In the genomic region with DNA sequence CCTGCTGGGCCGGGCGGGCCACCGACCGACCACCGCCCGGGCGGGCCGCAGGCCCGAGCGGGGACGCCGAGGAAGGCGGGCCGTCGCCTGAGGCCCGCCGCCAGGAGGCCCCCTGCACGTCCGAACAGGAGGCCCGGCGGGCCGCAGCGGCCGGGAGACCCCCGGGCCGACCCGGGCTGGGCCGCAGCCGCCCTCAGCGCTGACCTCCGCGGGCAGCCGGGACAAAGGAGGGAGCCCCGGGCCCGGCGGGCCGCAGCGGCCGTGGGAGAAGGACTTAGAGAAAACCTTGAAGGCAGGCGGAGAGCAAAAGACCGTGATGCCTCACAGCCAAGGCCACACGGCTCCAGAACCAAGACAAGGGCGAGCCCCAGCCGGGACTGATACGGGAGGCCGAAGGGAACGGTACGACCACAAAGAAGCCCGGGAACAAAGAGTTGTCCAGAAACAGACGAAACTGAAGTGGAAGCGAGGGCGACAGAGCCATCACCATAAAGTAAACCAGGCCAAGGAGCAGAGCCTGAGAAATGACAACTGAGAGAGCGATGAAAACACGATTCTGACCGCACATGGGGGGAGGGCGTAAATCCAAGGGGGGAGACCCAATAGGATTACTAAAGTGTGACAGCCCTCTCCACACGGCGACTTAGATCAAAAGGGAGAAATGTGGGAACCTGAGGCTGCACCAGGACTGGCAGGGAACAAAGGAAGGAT, we compare ENCODE assay signal across 8 mouse cellular contexts. TPM values are rescaled to one million over a fixed set of nuclear protein-coding genes. Genes with fewer than 3 reads are reported as not detected.
A peak's percentile ranks its signal among the peaks of the same experiment; 100 is the strongest.
DNase-seq lines count a peak whose midpoint lies in the region; ATAC-seq and TF ChIP-seq lines count a peak whose summit lies in the region.

No protein-coding gene starts in this region.

- H3K4me1 ChIP-seq in forebrain, embryonic 15.5 days = peaks cover 65% of the 10 kb centered on the region
- H3K4me1 ChIP-seq in lung, postnatal 0 days (ENCODE audit: insufficient read depth, low read depth, low read length) = peaks cover 25% of the 10 kb centered on the region; the same call in 1 of the 2 replicates

- peak; percentile 25 for DNase-seq in kidney, adult 11 months
- no peak for DNase-seq in kidney, postnatal 14 days
- DNase-seq in adrenal gland, adult 2 months = peak; percentile 84
- peak; percentile 57 for DNase-seq in kidney, adult 18-20 months
- DNase-seq in lung, postnatal 0 days (ENCODE audit: low spot score) = peak; percentile 36
- peak; percentile 77 for DNase-seq in retina, postnatal 1 day
- no peak for DNase-seq in layer of hippocampus, adult 9-10 months (ENCODE audit: low spot score)

- H3K36me3 ChIP-seq in forebrain, embryonic 15.5 days = no peaks in the 10 kb centered on the region
- H3K36me3 ChIP-seq in lung, postnatal 0 days (ENCODE audit: insufficient read depth, low read length) = no peaks in the 10 kb centered on the region

- H3K4me3 ChIP-seq in forebrain, embryonic 15.5 days = peak overlapping the region; percentile 84
- H3K4me3 ChIP-seq in lung, postnatal 0 days (ENCODE audit: low read depth, low read length) = peak overlapping the region; percentile 98

- no peak for TF ChIP-seq EP300 in lung, postnatal 0 days (IDR thresholded peaks at IDR 0.05)

- TF ChIP-seq CTCF in lung, postnatal 0 days (IDR thresholded peaks at IDR 0.05) = 0 out of 2 replicates have a peak, but pooled peaks have one; percentile 1

- peak; percentile 8; the same call in 1 of the 2 replicates for ATAC-seq in forebrain, embryonic 15.5 days (replicated peaks)
- peak; percentile 18 for ATAC-seq in lung, postnatal 0 days

- no peaks in the 10 kb centered on the region for H3K9me3 ChIP-seq in forebrain, embryonic 15.5 days
- H3K9me3 ChIP-seq in lung, postnatal 0 days (ENCODE audit: low read length) = no peaks in the 10 kb centered on the region

- peak overlapping the region; percentile 69 for H3K4me2 ChIP-seq in forebrain, embryonic 15.5 days (replicated peaks)
- H3K4me2 ChIP-seq in lung, postnatal 0 days (replicated peaks; ENCODE audit: low read depth, low read length) = peak overlapping the region; percentile 78

- no peaks in the 10 kb centered on the region for H3K27me3 ChIP-seq in forebrain, embryonic 15.5 days
- no peaks in the 10 kb centered on the region for H3K27me3 ChIP-seq in lung, postnatal 0 days (replicated peaks; ENCODE audit: insufficient read depth, low read length)

- peak overlapping the region; percentile 98 for H3K27ac ChIP-seq in forebrain, embryonic 15.5 days (replicated peaks)
- H3K27ac ChIP-seq in lung, postnatal 0 days (ENCODE audit: low read length) = peak overlapping the region; percentile 98

- WGBS in forebrain, embryonic 15.5 days = under 1% methylated on average over 56 of the region's 58 CpGs
- under 1% methylated on average over 46 of the region's 58 CpGs for WGBS in lung, postnatal 0 days

- H3K9ac ChIP-seq in forebrain, embryonic 15.5 days (replicated peaks) = peak overlapping the region; percentile 97
- peak overlapping the region; percentile 97 for H3K9ac ChIP-seq in lung, postnatal 0 days (replicated peaks; ENCODE audit: low read depth)

RNA-seq across cellular contexts. Expression of a gene that starts 19.1 kb away (rescaled TPM):
- 100 to 1,000 TPM; 122 to 138 TPM for total RNA-seq in adrenal gland, adult 2 months (2021)
- polyA plus RNA-seq in adrenal gland, adult 2 months (2012; rRNA removed) = 29.1 and 37.6 TPM in 2 replicates
- polyA plus RNA-seq in forebrain, embryonic 15.5 days (2015; fragmentation: Nextera tagmentation; extraction: Ambion mirVana) = 73.5 and 76.0 TPM in 2 replicates
- 181 and 221 TPM in 2 replicates for polyA plus RNA-seq in lung, postnatal 0 days (2015; fragmentation: Nextera tagmentation; extraction: Ambion mirVana)

RNA-seq across cellular contexts. Expression of a gene that starts 52.9 kb away (rescaled TPM):
- total RNA-seq in adrenal gland, adult 2 months (2021) = 100 to 1,000 TPM; 178 to 276 TPM
- polyA plus RNA-seq in adrenal gland, adult 2 months (2012; rRNA removed) = 11.9 and 15.8 TPM in 2 replicates
- 379 and 398 TPM in 2 replicates for polyA plus RNA-seq in forebrain, embryonic 15.5 days (2015; fragmentation: Nextera tagmentation; extraction: Ambion mirVana)
- polyA plus RNA-seq in lung, postnatal 0 days (2015; fragmentation: Nextera tagmentation; extraction: Ambion mirVana) = 246 and 263 TPM in 2 replicates

Comparison
In these comparisons a context has a peak if more than half of its experiments do, and no peak if none do; other contexts are left out.
1. DNase-seq: peak in kidney, adult 11 months (single experiment), adrenal gland, adult 2 months (single experiment), kidney, adult 18-20 months (single experiment), lung, postnatal 0 days (single experiment) and retina, postnatal 1 day (single experiment); none in kidney, postnatal 14 days (single experiment) and layer of hippocampus, adult 9-10 months (single experiment).
2. RNA of a gene that starts 52.9 kb away (polyA plus RNA-seq): 379 to 398 TPM in forebrain, embryonic 15.5 days and 246 to 263 TPM in lung, postnatal 0 days; 11.9 to 15.8 TPM in adrenal gland, adult 2 months; every median in the first group is over 10 times any median in the second.